Mouse (Mus musculus): ENCODE measurements around the gene Fabp7.

DNA sequence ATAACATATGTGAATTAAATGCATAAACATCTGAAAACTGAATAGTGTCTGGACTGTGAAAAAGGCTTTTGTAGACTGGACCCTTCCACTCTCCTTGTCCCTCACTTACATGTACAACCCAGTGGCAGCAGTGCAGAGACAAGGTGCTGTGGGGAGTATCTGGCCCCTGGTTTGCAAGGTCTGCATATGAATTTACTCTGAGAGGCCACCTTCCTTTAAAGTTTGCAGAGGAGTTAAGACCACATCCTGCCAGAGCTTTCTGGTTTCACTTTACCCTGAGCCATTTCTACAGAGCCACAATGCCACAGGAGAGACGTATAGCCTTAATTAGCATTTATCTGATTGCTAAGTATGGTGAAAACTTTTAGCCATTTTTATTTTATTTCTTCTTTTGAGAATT lies 31.3 kb upstream of the Fabp7 start:
- TF ChIP-seq CTCF (IDR thresholded peaks at IDR 0.05; ENCODE audit: borderline replicate concordance, control insufficient read depth, extremely low read depth, insufficient read depth, low read length, poor library complexity) = no peak
- TF ChIP-seq POLR2A (IDR thresholded peaks at IDR 0.05; ENCODE audit: control insufficient read depth, extremely low read depth, insufficient read depth, low read length, poor library complexity) = no peak

Data from thymus, adult 2 months (tissue).